Mouse (Mus musculus) heart, postnatal 0 days (tissue): Measurements from ENCODE around the gene Rbx1.

Experiments used
- CTCF ChIP-seq: IDR thresholded peaks from 2 replicates; pipeline ENCODE4 v1.5.1; 2016; ENCODE audit warnings: antibody characterized with exemption, control low read depth, low read depth
- EP300 ChIP-seq: IDR thresholded peaks from 2 replicates; pipeline ENCODE4 v1.6.1; 2016; ENCODE audit warnings: antibody characterized with exemption, low read depth

GRCm38 (mm10) chr15:81466738-81467113 is 630 bp downstream of the Rbx1 start:
- no peak for TF ChIP-seq EP300
- TF ChIP-seq CTCF = no peak
